Mouse (Mus musculus) liver, embryonic 14.5 days (tissue): ENCODE measurements around the gene Srrm4. TPM values are rescaled to one million over a fixed set of nuclear protein-coding genes. Genes with fewer than 3 reads are reported as not detected.

Source experiments
- ATAC-seq: fragments of 200-750 bp; cut with Nextera tagmentation; 2 replicates; pipeline ENCODE4 v1.8.0; 2017; ENCODE audit warnings: moderate number of reproducible peaks, mild to moderate bottlenecking, moderate library complexity; ENCODE audit not compliant: insufficient read depth
- DNase-seq, 3 experiments: peaks; one replicate each; pipeline ENCODE4 v3.0.0-alpha.2; 2012 to 2013; ENCODE audit warnings: low read depth in 3 of 3, low spot score in 3 of 3
- H3K27ac ChIP-seq: fragments of 300-500 bp; sonication (generic); 2 replicates; pipeline ENCODE4 v1.5.1; 2014; ENCODE audit warnings: moderate library complexity, mild to moderate bottlenecking, control low read depth, inconsistent platforms
- H3K27me3 ChIP-seq: fragments of 300-500 bp; sonication (generic); 2 replicates; pipeline ENCODE4 v1.6.1; 2014; ENCODE audit warnings: mild to moderate bottlenecking, low read length, moderate library complexity; ENCODE audit not compliant: control insufficient read depth, insufficient read depth
- H3K36me3 ChIP-seq: fragments of 300-500 bp; sonication (generic); replicated peaks from 2 replicates; pipeline ENCODE4 v1.6.1; 2014; ENCODE audit warnings: low read depth; ENCODE audit not compliant: control insufficient read depth, insufficient read depth
- H3K4me1 ChIP-seq, 2 experiments: fragments of 200-500 bp in 1 of 2; fragments of 300-500 bp in 1 of 2; sonication (generic) in 1 of 2; replicated peaks; 2 replicates each; pipeline ENCODE4 v1.6.1; 2012 to 2014; ENCODE audit warnings: antibody characterized with exemption in 1 of 2, inconsistent platforms in 1 of 2, low read length in 1 of 2; ENCODE audit not compliant: control insufficient read depth in 2 of 2, insufficient read depth in 2 of 2
- H3K4me2 ChIP-seq: fragments of 300-500 bp; sonication (generic); 2 replicates; pipeline ENCODE4 v1.6.1; 2014; ENCODE audit warnings: low read depth, mild to moderate bottlenecking, control low read depth, moderate library complexity
- H3K4me3 ChIP-seq, 2 experiments: fragments of 200-500 bp in 1 of 2; fragments of 300-500 bp in 1 of 2; sonication (generic) in 1 of 2; 2 replicates each; pipeline ENCODE4 v1.5.1; 2012 to 2014; ENCODE audit warnings: low read depth in 2 of 2, low read length in 2 of 2, mild to moderate bottlenecking in 2 of 2, control low read depth in 1 of 2, inconsistent platforms in 1 of 2, moderate library complexity in 1 of 2; ENCODE audit not compliant: insufficient read depth in 1 of 2
- H3K9ac ChIP-seq: fragments of 300-500 bp; sonication (generic); replicated peaks from 2 replicates; pipeline ENCODE4 v1.6.1; 2014; ENCODE audit warnings: mild to moderate bottlenecking, control low read depth, moderate library complexity
- H3K9me3 ChIP-seq: fragments of 300-500 bp; sonication (generic); 2 replicates; pipeline ENCODE4 v1.6.1; 2016; ENCODE audit warnings: low read length, mixed read lengths; ENCODE audit not compliant: control insufficient read depth
- CTCF ChIP-seq: IDR thresholded peaks from 2 replicates; pipeline ENCODE4 v1.5.1; 2016; ENCODE audit warnings: antibody characterized with exemption, low read depth, control low read depth
- EP300 ChIP-seq: IDR thresholded peaks from 2 replicates; pipeline ENCODE4 v1.6.1; 2016; ENCODE audit warnings: antibody characterized with exemption, low read depth
- WGBS: fragments of 180-500 bp; shearing (Covaris S2); extraction: QIAGEN DNeasy Blood & Tissue Kit; methylation state at CpG from one replicate; pipeline ENCODE4 v1.1.7; 2014; ENCODE audit not compliant: insufficient replicate concordance; 5-methylcytosine and 5-hydroxymethylcytosine counted together
- polyA plus RNA-seq, 2 experiments: library from polyadenylated mRNA; depleted of rRNA in 1 of 2; stranded (reverse) in 1 of 2; unstranded in 1 of 2; fragments of >200 nt; fragmentation: Nextera tagmentation in 1 of 2; extraction: Ambion mirVana in 1 of 2; gene quantifications; 2 replicates each; pipeline versions ENCODE4 v1.2.1 to v1.2.3; 2012 to 2014

Srrm4 gene
- polyA plus RNA-seq, 2 experiments: 0.17 to 0.28 TPM

- no peaks in the 10 kb centered on the region for H3K9me3 ChIP-seq
- no peak overlapping the region for H3K4me2 ChIP-seq
- 54% methylated on average over 12 of the region's 12 CpGs for WGBS
- H3K36me3 ChIP-seq: no peaks in the 10 kb centered on the region
- H3K27ac ChIP-seq: no peak overlapping the region
- DNase-seq (no peak), ATAC-seq (no peak)
- H3K9ac ChIP-seq: no peak overlapping the region
- no peak overlapping the region for H3K4me3 ChIP-seq
- H3K4me1 ChIP-seq: no peaks in the 10 kb centered on the region
- TF ChIP-seq EP300 (no peak), CTCF (no peak)
- no peaks in the 10 kb centered on the region for H3K27me3 ChIP-seq
Observed at GRCm38 (mm10) chr5:116491794-116492420, 99.7 kb downstream of the Srrm4 start.

GRCm38 (mm10) chr5:116490826-116491225, 100.8 kb downstream of the Srrm4 start:
- no peak overlapping the region for H3K4me3 ChIP-seq
- 52% methylated on average over 5 of the region's 5 CpGs for WGBS
- ATAC-seq: no peak
- no peaks in the 10 kb centered on the region for H3K36me3 ChIP-seq
- no peak overlapping the region for H3K27ac ChIP-seq
- TF ChIP-seq EP300 (no peak), CTCF (no peak)
- H3K4me2 ChIP-seq: no peak overlapping the region
- no peaks in the 10 kb centered on the region for H3K27me3 ChIP-seq
- no peak for DNase-seq
- no peak overlapping the region for H3K9ac ChIP-seq
- H3K9me3 ChIP-seq: no peaks in the 10 kb centered on the region
- no peaks in the 10 kb centered on the region for H3K4me1 ChIP-seq

- ATAC-seq (no peak), DNase-seq (no peak)
- H3K27ac ChIP-seq: no peak overlapping the region
- H3K4me3 ChIP-seq: no peak overlapping the region
- H3K9ac ChIP-seq: no peak overlapping the region
- H3K4me2 ChIP-seq: no peak overlapping the region
- TF ChIP-seq EP300 (no peak), CTCF (no peak)
- 45% methylated on average over 8 of the region's 8 CpGs for WGBS
- no peaks in the 10 kb centered on the region for H3K27me3 ChIP-seq
- no peaks in the 10 kb centered on the region for H3K4me1 ChIP-seq
- H3K36me3 ChIP-seq: no peaks in the 10 kb centered on the region
- no peaks in the 10 kb centered on the region for H3K9me3 ChIP-seq
Observed at GRCm38 (mm10) chr5:116489621-116490020, 102.0 kb downstream of the Srrm4 start.

- H3K9ac ChIP-seq: no peak overlapping the region
- H3K27ac ChIP-seq: no peak overlapping the region
- DNase-seq (no peak), ATAC-seq (no peak)
- WGBS: 55% methylated on average over 4 of the region's 4 CpGs
- no peak overlapping the region for H3K4me3 ChIP-seq
- TF ChIP-seq EP300: no peak
- TF ChIP-seq CTCF: no peak
- no peak overlapping the region for H3K4me2 ChIP-seq
- H3K9me3 ChIP-seq: no peaks in the 10 kb centered on the region
- no peaks in the 10 kb centered on the region for H3K4me1 ChIP-seq
- no peaks in the 10 kb centered on the region for H3K27me3 ChIP-seq
- no peaks in the 10 kb centered on the region for H3K36me3 ChIP-seq
Observed at GRCm38 (mm10) chr5:116486135-116486534, 105.5 kb downstream of the Srrm4 start.

GRCm38 (mm10) chr5:116485069-116485468, 106.5 kb downstream of the Srrm4 start:
- no peaks in the 10 kb centered on the region for H3K4me1 ChIP-seq
- TF ChIP-seq EP300 (no peak), CTCF (no peak)
- WGBS: 4% methylated on average over 5 of the region's 5 CpGs
- no peak overlapping the region for H3K4me2 ChIP-seq
- H3K27ac ChIP-seq: no peak overlapping the region
- ATAC-seq (no peak), DNase-seq (no peak)
- no peaks in the 10 kb centered on the region for H3K27me3 ChIP-seq
- H3K9ac ChIP-seq: no peak overlapping the region
- H3K9me3 ChIP-seq: no peaks in the 10 kb centered on the region
- H3K4me3 ChIP-seq: no peak overlapping the region
- no peaks in the 10 kb centered on the region for H3K36me3 ChIP-seq
